33 mouse cellular contexts compared by ENCODE assay signal in genomic region chr10:76488265-76488664, GRCm38 (mm10). TPM values are rescaled to one million over a fixed set of nuclear protein-coding genes. Genes with fewer than 3 reads are reported as not detected.
DNase-seq lines count a peak whose midpoint lies in the region; ATAC-seq and TF ChIP-seq lines count a peak whose summit lies in the region.
"Had no signal": no experiment of that assay in that cellular context is flagged by ENCODE, and none has a peak within 500 bp of the region (broad histone marks: within the 10 kb centered on the region; RNA-seq: fewer than 3 reads in every experiment).

No protein-coding gene starts in this region.

- H3K9me3 ChIP-seq in G1E (replicated peaks): no peaks in the 10 kb centered on the region
- no peaks in the 10 kb centered on the region for H3K9me3 ChIP-seq in liver, embryonic 13.5 days (replicated peaks)
- no peaks in the 10 kb centered on the region for H3K9me3 ChIP-seq in midbrain, embryonic 15.5 days
- H3K9me3 ChIP-seq in hindbrain, embryonic 14.5 days (ENCODE audit: control insufficient read depth, low read length): no peaks in the 10 kb centered on the region
- no peaks in the 10 kb centered on the region for H3K9me3 ChIP-seq in hindbrain, postnatal 0 days (ENCODE audit: low read length)
- no peaks in the 10 kb centered on the region for H3K9me3 ChIP-seq in intestine, postnatal 0 days (ENCODE audit: control insufficient read depth)
- H3K9me3 ChIP-seq: embryonic facial prominence, embryonic 12.5 days; hindbrain, embryonic 12.5 days; kidney, embryonic 15.5 days; limb, embryonic 12.5 days; midbrain, embryonic 12.5 days had no signal

- peaks cover 63% of the 10 kb centered on the region for H3K4me1 ChIP-seq in G1E (ENCODE audit: insufficient read depth, low read depth, low read length)
- H3K4me1 ChIP-seq in liver, embryonic 13.5 days (replicated peaks): peaks cover 17% of the 10 kb centered on the region
- H3K4me1 ChIP-seq in midbrain, embryonic 15.5 days: no peaks in the 10 kb centered on the region
- H3K4me1 ChIP-seq in hindbrain, embryonic 14.5 days (replicated peaks; ENCODE audit: control insufficient read depth, insufficient read depth, low read length): no peaks in the 10 kb centered on the region
- no peaks in the 10 kb centered on the region for H3K4me1 ChIP-seq in hindbrain, postnatal 0 days (ENCODE audit: insufficient read depth, low read length)
- H3K4me1 ChIP-seq in intestine, postnatal 0 days (replicated peaks; ENCODE audit: control insufficient read depth, insufficient read depth, low read length): no peaks in the 10 kb centered on the region
- H3K4me1 ChIP-seq: embryonic facial prominence, embryonic 12.5 days; hindbrain, embryonic 12.5 days; kidney, embryonic 15.5 days; limb, embryonic 12.5 days; midbrain, embryonic 12.5 days had no signal

- peaks cover 92% of the 10 kb centered on the region for H3K36me3 ChIP-seq in G1E (replicated peaks)
- H3K36me3 ChIP-seq in liver, embryonic 13.5 days: peaks cover 91% of the 10 kb centered on the region
- peaks cover 78% of the 10 kb centered on the region for H3K36me3 ChIP-seq in midbrain, embryonic 15.5 days (replicated peaks)
- peaks cover 97% of the 10 kb centered on the region for H3K36me3 ChIP-seq in hindbrain, embryonic 14.5 days (replicated peaks; ENCODE audit: control insufficient read depth, insufficient read depth)
- peaks cover 80% of the 10 kb centered on the region for H3K36me3 ChIP-seq in hindbrain, postnatal 0 days (ENCODE audit: insufficient read depth, low read length)
- peaks cover 89% of the 10 kb centered on the region for H3K36me3 ChIP-seq in intestine, postnatal 0 days (ENCODE audit: control insufficient read depth, insufficient read depth)

- no peaks in the 10 kb centered on the region for H3K27me3 ChIP-seq in G1E (ENCODE audit: insufficient read depth, low read length)
- H3K27me3 ChIP-seq in liver, embryonic 13.5 days: no peaks in the 10 kb centered on the region
- no peaks in the 10 kb centered on the region for H3K27me3 ChIP-seq in midbrain, embryonic 15.5 days (replicated peaks)
- no peaks in the 10 kb centered on the region for H3K27me3 ChIP-seq in hindbrain, embryonic 14.5 days (ENCODE audit: control insufficient read depth, insufficient read depth, low read length)
- H3K27me3 ChIP-seq in hindbrain, postnatal 0 days (ENCODE audit: insufficient read depth, low read length): no peaks in the 10 kb centered on the region
- H3K27me3 ChIP-seq in intestine, postnatal 0 days (replicated peaks; ENCODE audit: control insufficient read depth, insufficient read depth, low read length): no peaks in the 10 kb centered on the region
- H3K27me3 ChIP-seq: embryonic facial prominence, embryonic 12.5 days; hindbrain, embryonic 12.5 days; kidney, embryonic 15.5 days; limb, embryonic 12.5 days; midbrain, embryonic 12.5 days had no signal

- peak; percentile 86 for ATAC-seq in G1E (ENCODE audit: extremely low read depth, insufficient number of reproducible peaks, low FRiP score, poor library complexity, severe bottlenecking)
- ATAC-seq in common myeloid progenitor, adult 5-6 weeks (replicated peaks; ENCODE audit: low read depth, poor library complexity, severe bottlenecking): peak; percentile 81
- peak; percentile 78 for ATAC-seq in liver, embryonic 13.5 days (ENCODE audit: low read depth)
- peak; percentile 55 for ATAC-seq in megakaryocyte, adult 5-6 weeks (ENCODE audit: poor library complexity, severe bottlenecking)
- no peak for ATAC-seq in midbrain, embryonic 15.5 days (replicated peaks)
- no peak for ATAC-seq in hindbrain, embryonic 14.5 days (ENCODE audit: low FRiP score)
- ATAC-seq in hindbrain, postnatal 0 days: no peak
- ATAC-seq in intestine, postnatal 0 days: no peak
- ATAC-seq: forebrain, embryonic 14.5 days; lung, postnatal 0 days had no signal

- TF ChIP-seq CTCF in G1E (IDR thresholded peaks at IDR 0.05; ENCODE audit: low read depth, low read length): no peak
- TF ChIP-seq CTCF in hindbrain, postnatal 0 days (IDR thresholded peaks at IDR 0.05; ENCODE audit: low read depth): no peak
- TF ChIP-seq CTCF in intestine, postnatal 0 days (IDR thresholded peaks at IDR 0.05; ENCODE audit: low read depth): no peak

- no peak overlapping the region for H3K4me2 ChIP-seq in liver, embryonic 13.5 days
- H3K4me2 ChIP-seq in midbrain, embryonic 15.5 days: no peak overlapping the region
- no peak overlapping the region for H3K4me2 ChIP-seq in hindbrain, embryonic 14.5 days (replicated peaks)
- no peak overlapping the region for H3K4me2 ChIP-seq in hindbrain, postnatal 0 days (ENCODE audit: low read depth, low read length)
- no peak overlapping the region for H3K4me2 ChIP-seq in intestine, postnatal 0 days (replicated peaks; ENCODE audit: low read depth)
- H3K4me2 ChIP-seq: embryonic facial prominence, embryonic 12.5 days; hindbrain, embryonic 12.5 days; kidney, embryonic 15.5 days; limb, embryonic 12.5 days; midbrain, embryonic 12.5 days had no signal

- DNase-seq in G1E (ENCODE audit: low spot score): peak; percentile 67
- peak; percentile 40 for DNase-seq in liver, embryonic 13.5 days
- DNase-seq in hindbrain, embryonic 14.5 days (ENCODE audit: low spot score): no peak
- no peak for DNase-seq in hindbrain, postnatal 0 days (ENCODE audit: low spot score)
- DNase-seq: adrenal gland, adult 8-10 months; cerebellum, adult 9-10 months; cerebellum, postnatal 36 days; embryo, embryonic 11 days; gastrocnemius, postnatal 36 days; kidney, adult 11 months; kidney, postnatal 25 days; lung, adult 18-20 months; thymus, postnatal 14 days had no signal

- no peak overlapping the region for H3K9ac ChIP-seq in liver, embryonic 13.5 days
- no peak overlapping the region for H3K9ac ChIP-seq in midbrain, embryonic 15.5 days
- H3K9ac ChIP-seq in hindbrain, embryonic 14.5 days: no peak overlapping the region
- no peak overlapping the region for H3K9ac ChIP-seq in hindbrain, postnatal 0 days (replicated peaks; ENCODE audit: low read length)
- H3K9ac ChIP-seq in intestine, postnatal 0 days (ENCODE audit: low read depth, low read length): no peak overlapping the region
- H3K9ac ChIP-seq: embryonic facial prominence, embryonic 12.5 days; hindbrain, embryonic 12.5 days; kidney, embryonic 15.5 days; limb, embryonic 12.5 days; midbrain, embryonic 12.5 days had no signal

- H3K4me3 ChIP-seq in G1E (ENCODE audit: low read depth, low read length): no peak overlapping the region; the same call in 1 of the 2 replicates
- H3K4me3 ChIP-seq in liver, embryonic 13.5 days (replicated peaks): no peak overlapping the region
- H3K4me3 ChIP-seq in midbrain, embryonic 15.5 days: no peak overlapping the region
- H3K4me3 ChIP-seq in hindbrain, embryonic 14.5 days (replicated peaks; ENCODE audit: low read length): no peak overlapping the region
- no peak overlapping the region for H3K4me3 ChIP-seq in hindbrain, postnatal 0 days (ENCODE audit: low read length)
- no peak overlapping the region for H3K4me3 ChIP-seq in intestine, postnatal 0 days (ENCODE audit: low read depth, low read length)
- H3K4me3 ChIP-seq: embryonic facial prominence, embryonic 12.5 days; hindbrain, embryonic 12.5 days; kidney, embryonic 15.5 days; limb, embryonic 12.5 days; midbrain, embryonic 12.5 days had no signal

- 29% methylated on average over 8 of the region's 8 CpGs for WGBS in liver, embryonic 13.5 days (ENCODE audit: insufficient replicate concordance)
- 97% methylated on average over 8 of the region's 8 CpGs for WGBS in midbrain, embryonic 15.5 days
- WGBS in hindbrain, embryonic 14.5 days: 96% methylated on average over 8 of the region's 8 CpGs
- WGBS in hindbrain, postnatal 0 days: 95% methylated on average over 8 of the region's 8 CpGs
- 96% methylated on average over 8 of the region's 8 CpGs for WGBS in intestine, postnatal 0 days

- peak overlapping the region; percentile 34 for H3K27ac ChIP-seq in liver, embryonic 13.5 days
- no peak overlapping the region for H3K27ac ChIP-seq in midbrain, embryonic 15.5 days
- no peak overlapping the region for H3K27ac ChIP-seq in hindbrain, embryonic 14.5 days
- no peak overlapping the region for H3K27ac ChIP-seq in hindbrain, postnatal 0 days
- H3K27ac ChIP-seq in intestine, postnatal 0 days (ENCODE audit: low read depth, low read length): no peak overlapping the region
- H3K27ac ChIP-seq: embryonic facial prominence, embryonic 12.5 days; hindbrain, embryonic 12.5 days; kidney, embryonic 15.5 days; limb, embryonic 12.5 days; macrophage; midbrain, embryonic 12.5 days had no signal

RNA-seq across cellular contexts. Expression of gene Ybey, which starts 19.4 kb away (rescaled TPM):
- total RNA-seq in G1E (2014; fragmentation: Nextera tagmentation) (6.1 and 8.8 TPM in 2 replicates), G1E (2017) (9.7 and 10.6 TPM in 2 replicates)
- 1.6 and 2.3 TPM in 2 replicates for polyA plus RNA-seq in G1E (2012)
- 5.3 and 8.8 TPM in 2 replicates for total RNA-seq in common myeloid progenitor, adult 5-6 weeks (2017)
- polyA plus RNA-seq in liver, embryonic 13.5 days (2015; fragmentation: Nextera tagmentation; extraction: Ambion mirVana): 3.3 and 4.2 TPM in 2 replicates
- total RNA-seq in megakaryocyte, adult 5-6 weeks (2015): 0.96 and 1.6 TPM in 2 replicates
- 3.6 and 4.2 TPM in 2 replicates for total RNA-seq in megakaryocyte, adult 5-6 weeks (2017)
- 7.3 TPM in 2 replicates for polyA plus RNA-seq in midbrain, embryonic 15.5 days (2015; fragmentation: Nextera tagmentation; extraction: Ambion mirVana)
- 5.1 and 5.3 TPM in 2 replicates for polyA plus RNA-seq in hindbrain, embryonic 14.5 days (2014; fragmentation: Nextera tagmentation; extraction: Ambion mirVana)
- total RNA-seq in hindbrain, postnatal 0 days (2014; rRNA removed): 4.6 and 4.7 TPM in 2 replicates
- polyA plus RNA-seq in hindbrain, postnatal 0 days (2015; fragmentation: Nextera tagmentation; extraction: Ambion mirVana): 4.1 and 4.2 TPM in 2 replicates
- polyA plus RNA-seq in intestine, postnatal 0 days (2015; fragmentation: Nextera tagmentation; extraction: Ambion mirVana): 2.7 and 2.9 TPM in 2 replicates

RNA-seq across cellular contexts. Expression of gene Mcm3ap, which starts 19.5 kb away (rescaled TPM):
- total RNA-seq in G1E (2014; fragmentation: Nextera tagmentation) (34.2 and 44.1 TPM in 2 replicates), G1E (2017) (59.3 and 65.9 TPM in 2 replicates)
- polyA plus RNA-seq in G1E (2012): 30.5 and 35.4 TPM in 2 replicates
- 95.8 and 110 TPM in 2 replicates for total RNA-seq in common myeloid progenitor, adult 5-6 weeks (2017)
- 25.2 and 26.5 TPM in 2 replicates for polyA plus RNA-seq in liver, embryonic 13.5 days (2015; fragmentation: Nextera tagmentation; extraction: Ambion mirVana)
- 41.9 and 51.0 TPM in 2 replicates for total RNA-seq in megakaryocyte, adult 5-6 weeks (2015)
- total RNA-seq in megakaryocyte, adult 5-6 weeks (2017): 51.5 and 56.8 TPM in 2 replicates
- polyA plus RNA-seq in midbrain, embryonic 15.5 days (2015; fragmentation: Nextera tagmentation; extraction: Ambion mirVana): 58.9 and 71.7 TPM in 2 replicates
- 66.8 and 67.4 TPM in 2 replicates for polyA plus RNA-seq in hindbrain, embryonic 14.5 days (2014; fragmentation: Nextera tagmentation; extraction: Ambion mirVana)
- total RNA-seq in hindbrain, postnatal 0 days (2014; rRNA removed): 28.8 and 29.1 TPM in 2 replicates
- polyA plus RNA-seq in hindbrain, postnatal 0 days (2015; fragmentation: Nextera tagmentation; extraction: Ambion mirVana): 49.0 and 55.7 TPM in 2 replicates
- polyA plus RNA-seq in intestine, postnatal 0 days (2015; fragmentation: Nextera tagmentation; extraction: Ambion mirVana): 22.5 and 34.4 TPM in 2 replicates

RNA-seq across cellular contexts. Expression of gene 2610028H24Rik, which starts 39.4 kb away (rescaled TPM):
- total RNA-seq in G1E (2014; fragmentation: Nextera tagmentation) (not detected in 2 replicates), G1E (2017) (0.11 TPM in 1 of 2 replicates, not detected in the other)
- not detected in 2 replicates for polyA plus RNA-seq in G1E (2012)
- not detected in 2 replicates for total RNA-seq in common myeloid progenitor, adult 5-6 weeks (2017)
- not detected in 2 replicates for polyA plus RNA-seq in liver, embryonic 13.5 days (2015; fragmentation: Nextera tagmentation; extraction: Ambion mirVana)
- not detected in 2 replicates for total RNA-seq in megakaryocyte, adult 5-6 weeks (2015)
- total RNA-seq in megakaryocyte, adult 5-6 weeks (2017): not detected in 2 replicates
- not detected in 2 replicates for polyA plus RNA-seq in midbrain, embryonic 15.5 days (2015; fragmentation: Nextera tagmentation; extraction: Ambion mirVana)
- not detected in 2 replicates for polyA plus RNA-seq in hindbrain, embryonic 14.5 days (2014; fragmentation: Nextera tagmentation; extraction: Ambion mirVana)
- not detected in 2 replicates for total RNA-seq in hindbrain, postnatal 0 days (2014; rRNA removed)
- polyA plus RNA-seq in hindbrain, postnatal 0 days (2015; fragmentation: Nextera tagmentation; extraction: Ambion mirVana): not detected in 2 replicates
- not detected in 2 replicates for polyA plus RNA-seq in intestine, postnatal 0 days (2015; fragmentation: Nextera tagmentation; extraction: Ambion mirVana)
- total RNA-seq: adrenal gland, adult 8-10 months; layer of hippocampus, adult 18-20 months; layer of hippocampus, postnatal 10 days; left cerebral cortex, adult 18-20 months; left cerebral cortex, postnatal 14 days; monocyte, adult 5-6 weeks had no signal
- polyA plus RNA-seq: embryonic facial prominence, embryonic 12.5 days; forebrain, embryonic 14.5 days; frontal cortex, adult 2 months; heart, embryonic 14.5 days; hindbrain, embryonic 12.5 days; kidney, embryonic 15.5 days; limb, embryonic 12.5 days; macrophage; midbrain, embryonic 12.5 days; neural tube, embryonic 14.5 days had no signal

RNA-seq across cellular contexts. Expression of gene Lss, which starts 43.1 kb away (rescaled TPM):
- total RNA-seq in G1E (2014; fragmentation: Nextera tagmentation) (16.3 and 20.5 TPM in 2 replicates), G1E (2017) (64.1 and 66.0 TPM in 2 replicates)
- 26.1 and 46.6 TPM in 2 replicates for polyA plus RNA-seq in G1E (2012)
- total RNA-seq in common myeloid progenitor, adult 5-6 weeks (2017): 4.2 and 5.1 TPM in 2 replicates
- 40.5 and 49.3 TPM in 2 replicates for polyA plus RNA-seq in liver, embryonic 13.5 days (2015; fragmentation: Nextera tagmentation; extraction: Ambion mirVana)
- 0.98 and 2.1 TPM in 2 replicates for total RNA-seq in megakaryocyte, adult 5-6 weeks (2015)
- 1.7 and 2.5 TPM in 2 replicates for total RNA-seq in megakaryocyte, adult 5-6 weeks (2017)
- 43.5 and 44.5 TPM in 2 replicates for polyA plus RNA-seq in midbrain, embryonic 15.5 days (2015; fragmentation: Nextera tagmentation; extraction: Ambion mirVana)
- polyA plus RNA-seq in hindbrain, embryonic 14.5 days (2014; fragmentation: Nextera tagmentation; extraction: Ambion mirVana): 36.2 and 39.9 TPM in 2 replicates
- 55.1 and 68.1 TPM in 2 replicates for total RNA-seq in hindbrain, postnatal 0 days (2014; rRNA removed)
- 33.5 and 38.0 TPM in 2 replicates for polyA plus RNA-seq in hindbrain, postnatal 0 days (2015; fragmentation: Nextera tagmentation; extraction: Ambion mirVana)
- polyA plus RNA-seq in intestine, postnatal 0 days (2015; fragmentation: Nextera tagmentation; extraction: Ambion mirVana): 13.7 and 15.3 TPM in 2 replicates

RNA-seq across cellular contexts. Expression of gene Pcnt, which starts 45.7 kb away (rescaled TPM):
- total RNA-seq in G1E (2014; fragmentation: Nextera tagmentation) (61.9 and 64.3 TPM in 2 replicates), G1E (2017) (46.0 and 50.4 TPM in 2 replicates)
- polyA plus RNA-seq in G1E (2012): 61.9 and 72.1 TPM in 2 replicates
- total RNA-seq in common myeloid progenitor, adult 5-6 weeks (2017): 70.6 and 77.7 TPM in 2 replicates
- 8.3 and 9.5 TPM in 2 replicates for polyA plus RNA-seq in liver, embryonic 13.5 days (2015; fragmentation: Nextera tagmentation; extraction: Ambion mirVana)
- 24.2 and 27.3 TPM in 2 replicates for total RNA-seq in megakaryocyte, adult 5-6 weeks (2015)
- total RNA-seq in megakaryocyte, adult 5-6 weeks (2017): 44.1 and 53.4 TPM in 2 replicates
- 8.0 and 8.8 TPM in 2 replicates for polyA plus RNA-seq in midbrain, embryonic 15.5 days (2015; fragmentation: Nextera tagmentation; extraction: Ambion mirVana)
- polyA plus RNA-seq in hindbrain, embryonic 14.5 days (2014; fragmentation: Nextera tagmentation; extraction: Ambion mirVana): 5.4 and 7.8 TPM in 2 replicates
- 9.7 and 10.1 TPM in 2 replicates for total RNA-seq in hindbrain, postnatal 0 days (2014; rRNA removed)
- polyA plus RNA-seq in hindbrain, postnatal 0 days (2015; fragmentation: Nextera tagmentation; extraction: Ambion mirVana): 4.8 and 5.4 TPM in 2 replicates
- polyA plus RNA-seq in intestine, postnatal 0 days (2015; fragmentation: Nextera tagmentation; extraction: Ambion mirVana): 5.6 and 6.2 TPM in 2 replicates

Comparison
In these comparisons a context has a peak if more than half of its experiments do, and no peak if none do; other contexts are left out.
1. ATAC-seq: peak in G1E (single experiment), common myeloid progenitor, adult 5-6 weeks (single experiment), liver, embryonic 13.5 days (single experiment) and megakaryocyte, adult 5-6 weeks (single experiment); none in midbrain, embryonic 15.5 days (single experiment), hindbrain, embryonic 14.5 days (single experiment), hindbrain, postnatal 0 days (single experiment) and intestine, postnatal 0 days (single experiment).
2. DNase-seq: peak in G1E (single experiment) and liver, embryonic 13.5 days (single experiment); none in hindbrain, embryonic 14.5 days (single experiment) and hindbrain, postnatal 0 days (single experiment).